Mouse (Mus musculus): ENCODE data around the gene Krt77.

Krt77 gene

GRCm38 (mm10) chr15:101869431-101869830, at the start of gene Krt77:
Krt77 (minus strand) TSS chr15:101869705.
- peak; percentile 69 to 79 for DNase-seq (ENCODE audit: low spot score in 2 of 2)

- DNase-seq (ENCODE audit: low spot score in 2 of 2), result no peak
Observed at GRCm38 (mm10) chr15:101916072-101916471, 46.6 kb upstream of the Krt77 start.

DNA sequence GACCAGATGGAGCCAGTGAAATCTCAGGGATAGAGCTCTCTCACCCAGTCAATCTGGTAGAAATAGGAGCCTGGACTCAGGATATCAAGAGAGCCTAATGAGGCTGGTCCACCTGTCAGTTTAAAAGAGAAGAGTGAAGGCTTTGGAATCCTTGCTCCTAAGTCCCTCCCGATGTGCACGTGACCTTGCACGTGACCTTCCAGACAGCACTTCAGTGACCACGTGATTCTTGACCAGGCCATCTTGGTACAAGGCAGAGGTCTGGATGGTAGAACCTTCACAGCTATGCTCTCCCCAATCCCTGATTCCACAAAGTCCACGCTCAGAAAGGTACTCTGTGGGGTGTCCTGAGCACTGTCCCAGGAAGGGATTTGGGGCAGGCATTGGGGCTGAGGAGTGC, 35.3 kb upstream of the Krt77 start:
- no peak for DNase-seq (ENCODE audit: low spot score in 2 of 2)

DNA sequence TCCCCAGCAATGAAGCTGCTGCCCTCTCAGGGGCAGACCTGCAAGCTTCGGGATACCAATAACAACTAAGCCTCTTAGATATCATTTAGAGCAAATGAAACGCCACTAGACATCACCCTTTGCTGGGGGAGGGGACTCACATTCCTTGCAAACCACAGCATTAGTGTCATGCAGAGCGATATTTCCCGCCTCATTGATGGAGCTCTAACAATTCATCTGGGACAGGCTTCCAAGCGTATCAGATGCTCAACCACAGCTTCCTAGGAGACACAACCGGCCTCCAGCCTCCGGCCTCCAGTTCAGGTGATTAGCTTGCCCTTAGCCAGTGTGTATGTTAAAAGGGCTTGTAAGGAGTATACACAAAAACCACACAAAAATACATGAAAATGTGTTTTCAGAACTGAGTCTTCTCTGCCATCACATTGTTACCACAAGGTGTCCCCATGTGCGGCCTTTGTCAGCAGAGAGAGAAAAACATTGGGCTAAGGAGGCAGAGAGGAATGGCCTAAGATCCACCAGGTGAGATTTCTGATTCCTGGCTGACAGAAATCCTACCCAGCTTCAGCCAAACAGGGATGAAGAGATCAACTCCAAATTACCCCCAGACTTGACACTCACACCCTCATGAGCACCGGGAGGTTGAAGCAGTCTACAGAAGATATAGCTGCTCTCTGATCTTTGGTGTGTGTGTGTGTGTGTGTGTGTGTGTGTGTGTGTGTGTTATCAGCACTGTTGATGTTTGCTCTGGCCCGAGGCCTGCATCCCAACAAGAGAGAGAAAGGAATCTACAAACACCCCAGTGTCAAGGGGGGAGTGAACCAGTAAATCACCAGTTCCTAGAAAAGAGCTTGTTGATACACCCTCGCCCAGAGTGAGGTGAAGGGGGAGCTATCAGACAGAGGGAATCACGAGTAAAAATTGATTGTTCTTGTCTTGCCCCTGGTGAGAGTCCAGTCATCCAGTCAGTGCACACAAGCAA, 33.0 kb upstream of the Krt77 start:
- DNase-seq (ENCODE audit: low spot score in 2 of 2), result no peak

DNA sequence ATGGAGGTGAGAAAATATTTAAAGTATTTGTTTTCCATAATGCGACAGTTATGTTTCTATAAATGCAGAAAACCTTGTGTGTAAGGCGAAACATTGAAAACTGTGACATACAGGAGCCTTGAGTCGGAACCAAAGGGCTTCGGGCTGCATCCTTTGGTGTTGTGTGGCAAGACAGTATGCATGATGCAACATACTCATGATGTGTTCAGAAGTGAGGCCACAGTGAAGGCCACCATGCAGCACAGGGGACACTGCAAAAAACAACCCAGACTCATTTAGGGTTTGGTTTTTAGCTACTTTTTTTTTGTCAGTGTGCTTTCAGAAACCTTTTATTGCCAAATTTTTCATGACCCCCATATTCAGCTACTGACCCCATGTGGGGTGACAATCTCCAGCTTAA, 25.7 kb upstream of the Krt77 start:
- DNase-seq (ENCODE audit: low spot score in 2 of 2), result no peak

GRCm38 (mm10) chr15:101892820-101893219, 23.3 kb upstream of the Krt77 start, which contains the start of gene Krt76:
Krt76 (minus strand) TSS chr15:101892920.
- no peak for DNase-seq (ENCODE audit: low spot score in 2 of 2)

- DNase-seq (ENCODE audit: low spot score in 2 of 2), result no peak
Observed at GRCm38 (mm10) chr15:101879776-101880175, 10.3 kb upstream of the Krt77 start.

DNA sequence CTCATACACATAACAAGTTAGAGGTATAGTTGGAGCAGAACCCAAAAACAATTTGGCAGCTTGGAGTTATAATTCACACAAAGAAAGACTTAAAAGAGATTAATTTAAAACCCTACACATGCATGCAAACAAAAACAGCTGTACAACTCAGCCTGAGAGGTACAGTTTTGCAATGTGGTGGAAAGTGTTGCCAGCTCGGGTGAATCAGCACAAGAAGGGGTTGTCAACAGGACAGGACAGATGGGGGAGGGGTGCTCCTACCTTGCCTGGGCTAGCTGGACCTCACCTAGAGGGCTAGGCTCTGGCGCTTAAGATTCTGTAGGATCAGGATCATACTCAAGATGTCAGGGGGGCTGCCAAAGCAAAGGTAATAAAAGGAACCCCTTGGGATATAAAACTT, 8.5 kb upstream of the Krt77 start:
- no peak for DNase-seq (ENCODE audit: low spot score in 2 of 2)

DNA sequence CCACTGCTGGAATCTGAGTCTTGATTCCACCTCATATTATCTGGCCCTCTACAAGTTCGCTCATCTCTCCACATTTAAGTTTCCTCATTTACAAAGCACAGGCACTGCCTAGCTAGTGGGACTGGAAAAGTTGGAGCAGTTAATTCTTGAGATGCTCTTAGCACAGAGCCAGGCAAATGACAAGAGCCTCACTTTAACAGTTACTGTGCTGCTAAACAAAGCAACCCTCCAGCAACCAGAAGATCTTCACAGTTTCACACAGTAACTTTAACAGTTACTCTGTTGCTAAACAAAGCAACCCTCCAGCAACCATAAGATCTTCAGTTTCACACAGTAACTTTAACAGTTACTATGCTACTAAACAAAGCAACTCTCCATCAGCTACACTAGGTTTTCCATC, 4.9 kb upstream of the Krt77 start:
- no peak for DNase-seq (ENCODE audit: low spot score in 2 of 2)

GRCm38 (mm10) chr15:101873231-101873630, 3.7 kb upstream of the Krt77 start:
- peak in 1 of 2 experiments; percentile 23 for DNase-seq (ENCODE audit: low spot score in 2 of 2)

DNA sequence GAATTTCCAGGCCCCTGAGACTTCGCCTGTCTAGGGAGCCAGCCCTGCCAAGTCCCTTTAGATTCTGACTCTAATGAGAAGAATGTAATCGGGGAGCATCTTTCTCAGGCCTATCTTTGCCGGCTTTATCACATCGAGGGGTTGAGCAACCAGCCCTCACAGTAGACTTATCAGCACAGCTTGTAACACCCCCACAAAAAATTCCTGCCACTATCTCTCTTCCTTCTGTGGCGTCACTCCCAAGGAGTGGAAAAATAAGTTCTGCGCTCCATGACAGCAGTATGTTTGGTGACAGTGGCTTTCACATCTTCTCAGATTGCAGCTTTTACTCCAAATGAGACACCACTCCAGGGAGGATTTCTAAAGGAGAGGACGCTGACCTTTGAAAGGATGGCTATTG, 2.8 kb downstream of the Krt77 start:
- DNase-seq (ENCODE audit: low spot score in 2 of 2), result peak; percentile 50 to 52

GRCm38 (mm10) chr15:101860421-101861130, 8.9 kb downstream of the Krt77 start:
- no peak for DNase-seq (ENCODE audit: low spot score in 2 of 2)

- peak; percentile 61 to 69 for DNase-seq (ENCODE audit: low spot score in 2 of 2)
Observed at GRCm38 (mm10) chr15:101859735-101860170, 9.8 kb downstream of the Krt77 start.

DNA sequence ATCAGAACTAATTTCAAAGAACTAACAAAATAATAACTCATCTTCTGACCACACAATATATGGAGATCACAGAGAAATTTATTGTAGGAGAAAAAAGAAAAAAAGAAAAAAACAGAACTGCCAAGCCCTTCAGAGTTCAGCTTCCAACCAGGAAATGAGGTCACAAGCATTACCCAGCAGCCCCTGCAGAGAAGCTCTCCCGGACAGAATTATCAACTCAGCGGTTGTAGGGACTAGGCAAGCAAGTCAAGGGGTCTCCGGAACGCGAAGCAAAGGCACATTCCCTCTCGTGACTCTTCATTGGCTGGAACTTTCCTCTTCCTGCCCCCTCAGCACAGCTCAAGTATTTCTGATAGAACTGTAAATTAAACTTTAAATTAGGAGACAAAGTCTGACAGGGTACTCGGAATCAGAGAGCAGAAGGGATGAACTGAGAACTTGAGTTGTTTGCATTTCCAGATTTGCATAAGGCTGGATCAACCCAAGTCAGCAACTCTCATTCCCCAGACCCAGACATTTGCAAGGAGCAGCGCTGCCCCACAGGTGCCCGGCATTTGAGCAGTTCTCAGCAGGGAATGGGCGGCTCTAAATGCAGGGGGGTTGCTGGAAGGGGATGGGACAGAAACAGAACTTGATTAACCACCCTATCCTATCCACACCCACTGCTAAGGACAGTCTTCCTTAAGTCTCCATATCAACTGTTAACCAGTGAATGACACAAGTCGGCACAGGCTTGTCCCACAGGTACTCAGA, 10.7 kb downstream of the Krt77 start:
- no peak for DNase-seq (ENCODE audit: low spot score in 2 of 2)

GRCm38 (mm10) chr15:101856696-101857095, 12.8 kb downstream of the Krt77 start:
- no peak for DNase-seq (ENCODE audit: low spot score in 2 of 2)

- no peak for DNase-seq (ENCODE audit: low spot score in 2 of 2)
Observed at GRCm38 (mm10) chr15:101855732-101856131, 13.8 kb downstream of the Krt77 start.

DNA sequence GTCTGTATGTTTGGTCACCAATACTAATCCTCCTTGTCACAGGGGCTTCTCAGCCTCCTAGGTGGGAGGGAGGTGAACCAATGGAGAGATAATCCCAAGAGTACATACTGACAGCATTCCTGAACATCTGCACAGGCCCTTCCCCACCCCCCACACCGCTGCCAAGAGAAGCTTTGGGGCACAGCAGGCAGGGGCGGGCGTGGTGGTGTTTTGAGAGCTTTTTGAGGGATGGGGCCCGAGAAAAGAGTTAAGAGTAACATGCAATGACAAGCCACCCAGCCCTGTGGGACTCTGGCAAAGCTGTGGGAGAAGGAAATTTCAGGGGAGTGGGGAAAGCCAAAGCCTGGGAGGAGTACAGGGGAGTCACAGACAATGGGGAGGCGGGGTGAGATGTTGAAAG, 15.2 kb downstream of the Krt77 start:
- no peak for DNase-seq (ENCODE audit: low spot score in 2 of 2)

DNA sequence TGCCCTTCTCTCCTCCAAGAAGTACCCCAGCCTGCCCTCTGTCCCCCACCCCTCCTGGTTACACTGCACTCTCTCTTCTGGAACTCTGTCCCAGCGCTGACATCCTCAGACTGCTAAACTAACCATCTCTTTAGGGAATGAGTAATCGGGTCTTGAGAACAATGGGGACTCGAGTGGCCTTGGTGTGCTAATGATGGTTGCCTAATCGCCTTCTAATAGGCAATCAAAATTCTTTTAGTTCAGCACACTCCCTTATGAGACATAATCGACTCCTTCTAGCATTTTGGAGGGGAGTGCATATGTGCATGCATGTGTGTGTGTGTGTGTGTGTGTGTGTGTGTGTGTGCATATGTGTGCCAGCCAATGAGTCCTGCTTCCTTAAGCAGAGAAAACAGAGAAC, 16.9 kb downstream of the Krt77 start:
- DNase-seq (ENCODE audit: low spot score in 2 of 2), result no peak

- no peak for DNase-seq (ENCODE audit: low spot score in 2 of 2)
Observed at GRCm38 (mm10) chr15:101850694-101851093, 18.8 kb downstream of the Krt77 start, which contains the start of gene Krt1. Krt1 (minus strand) TSS chr15:101850794.

- DNase-seq (ENCODE audit: low spot score in 2 of 2), result peak; percentile 63 to 64
Observed at GRCm38 (mm10) chr15:101845971-101846403, 23.5 kb downstream of the Krt77 start.

DNA sequence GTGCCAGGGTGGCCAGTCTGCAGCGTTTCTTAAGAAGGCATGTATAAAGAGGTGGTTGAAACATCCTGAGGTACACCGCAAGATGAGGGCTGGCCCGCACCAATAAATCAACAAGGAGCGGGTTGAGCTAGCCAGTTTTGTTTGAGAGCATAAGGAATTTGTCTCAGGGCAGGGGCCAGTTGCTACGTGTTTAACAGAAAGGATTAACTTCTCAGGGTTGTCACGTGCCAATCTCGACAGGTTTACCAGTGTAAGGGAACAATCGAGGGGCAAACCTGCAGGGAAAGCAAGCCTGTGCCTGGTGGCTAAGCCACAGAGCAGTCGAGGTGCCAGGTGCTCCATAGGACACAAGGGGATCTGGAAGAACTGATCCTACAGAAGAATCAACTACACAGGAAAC, 26.3 kb downstream of the Krt77 start:
- no peak for DNase-seq (ENCODE audit: low spot score in 2 of 2)
